Mouse (Mus musculus) liver, embryonic 15.5 days (tissue): ENCODE data around the gene Dusp5. TPM values are rescaled to one million over a fixed set of nuclear protein-coding genes. Genes with fewer than 3 reads are reported as not detected.

Experiments
- ATAC-seq: fragments of 200-750 bp; cut with Nextera tagmentation; 2 replicates; pipeline ENCODE4 v1.8.0; 2017; ENCODE audit warnings: moderate number of reproducible peaks, mild to moderate bottlenecking, moderate library complexity; ENCODE audit not compliant: insufficient read depth
- H3K27ac ChIP-seq: fragments of 300-500 bp; sonication (generic); replicated peaks from 2 replicates; pipeline ENCODE4 v1.5.1; 2015; ENCODE audit warnings: mild to moderate bottlenecking, inconsistent platforms
- H3K27me3 ChIP-seq: fragments of 300-500 bp; sonication (generic); 2 replicates; pipeline ENCODE4 v1.6.1; 2015; ENCODE audit warnings: mild to moderate bottlenecking, inconsistent platforms
- H3K36me3 ChIP-seq: fragments of 300-500 bp; sonication (generic); replicated peaks from 2 replicates; pipeline ENCODE4 v1.6.1; 2015; ENCODE audit warnings: moderate library complexity, mild to moderate bottlenecking, inconsistent platforms
- H3K4me1 ChIP-seq: fragments of 300-500 bp; sonication (generic); replicated peaks from 2 replicates; pipeline ENCODE4 v1.6.1; 2015; ENCODE audit warnings: inconsistent platforms
- H3K4me2 ChIP-seq: fragments of 300-500 bp; sonication (generic); 2 replicates; pipeline ENCODE4 v1.6.1; 2015; ENCODE audit warnings: moderate library complexity, mild to moderate bottlenecking, inconsistent platforms
- H3K4me3 ChIP-seq: fragments of 300-500 bp; sonication (generic); replicated peaks from 2 replicates; pipeline ENCODE4 v1.5.1; 2015; ENCODE audit warnings: mild to moderate bottlenecking, inconsistent platforms
- H3K9ac ChIP-seq: fragments of 300-500 bp; sonication (generic); 2 replicates; pipeline ENCODE4 v1.6.1; 2015; ENCODE audit warnings: moderate library complexity, mild to moderate bottlenecking, inconsistent platforms
- H3K9me3 ChIP-seq: fragments of 300-500 bp; sonication (generic); replicated peaks from 2 replicates; pipeline ENCODE4 v1.6.1; 2016; ENCODE audit warnings: inconsistent platforms
- WGBS: fragments of 180-500 bp; shearing (Covaris S2); methylation state at CpG from one replicate; pipeline ENCODE4 v1.1.7; 2015; ENCODE audit warnings: mixed read lengths; ENCODE audit not compliant: insufficient replicate concordance; 5-methylcytosine and 5-hydroxymethylcytosine counted together
- polyA plus RNA-seq: library from polyadenylated mRNA; unstranded; fragments of >200 nt; fragmentation: Nextera tagmentation; extraction: Ambion mirVana; gene quantifications from 2 replicates; pipeline ENCODE4 v1.2.1, GENCODE M21; 2015

Gene Dusp5
- polyA plus RNA-seq, 1 experiment from 2014 or later: 2.4 TPM

DNA sequence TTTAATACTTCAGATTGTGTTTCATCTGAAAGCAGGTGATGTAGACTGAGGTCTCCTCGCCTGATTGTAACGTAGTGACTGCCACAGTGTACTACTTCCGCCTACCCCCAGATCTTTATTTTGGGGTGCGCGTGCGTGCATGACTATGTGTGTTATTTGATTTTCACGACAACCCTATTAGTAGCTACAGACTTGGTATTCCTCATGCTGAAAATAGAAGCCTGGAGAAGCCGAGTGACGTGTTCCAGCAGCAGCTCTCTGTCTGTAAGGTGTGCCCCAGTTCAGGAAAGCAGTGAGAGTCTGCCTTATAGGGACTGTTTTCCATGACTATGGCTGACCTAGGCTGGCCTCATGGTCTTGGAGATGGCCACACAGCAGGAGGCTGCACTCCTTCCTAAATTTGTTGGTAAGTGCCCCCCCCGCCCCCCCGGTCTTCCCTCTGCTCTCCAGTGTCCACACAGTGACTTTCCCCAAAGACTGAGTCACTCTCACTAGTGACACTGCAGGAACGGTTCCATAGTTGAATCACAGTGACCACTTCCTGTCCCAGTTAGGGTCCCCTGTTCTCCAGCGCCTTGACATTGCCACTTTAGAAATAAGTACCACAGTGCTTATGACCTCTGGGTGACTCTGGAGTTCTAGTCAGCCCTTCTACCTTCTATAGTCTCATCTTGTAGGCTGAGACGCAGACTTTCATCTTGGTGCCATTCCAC lies 36.8 kb downstream of the Dusp5 start:
- Histone ChIP-seq H3K27ac (no peak overlapping the region), H3K4me2 (no peak overlapping the region), H3K4me3 (no peak overlapping the region), H3K9me3 (no peaks in the 10 kb centered on the region), H3K36me3 (no peaks in the 10 kb centered on the region), H3K9ac (no peak overlapping the region), H3K4me1 (no peaks in the 10 kb centered on the region), H3K27me3 (no peaks in the 10 kb centered on the region)
- 68% methylated on average over 14 of the region's 14 CpGs for WGBS
- no peak for ATAC-seq

DNA sequence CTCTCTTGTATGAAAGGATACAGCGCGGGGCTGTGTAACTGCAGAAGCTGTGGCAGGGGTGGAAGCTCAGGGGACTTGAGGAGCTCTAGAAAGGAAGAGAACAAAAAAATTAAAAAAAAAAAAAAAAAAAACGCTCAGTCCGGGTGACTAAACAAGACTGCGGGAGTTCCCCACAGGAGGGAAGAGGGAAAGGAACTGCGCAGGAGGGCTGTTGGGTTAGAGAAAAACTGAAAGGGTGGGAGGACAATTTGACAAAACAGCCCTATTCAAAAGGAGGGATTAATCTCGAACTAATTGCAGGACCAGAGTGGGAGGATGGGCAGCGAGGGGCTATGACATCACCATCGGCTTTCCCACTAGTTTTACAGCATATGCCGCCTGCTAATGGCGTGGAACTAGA lies 39.0 kb downstream of the Dusp5 start:
- Histone ChIP-seq H3K27ac (no peak overlapping the region), H3K4me3 (no peak overlapping the region), H3K4me1 (peaks cover 13% of the 10 kb centered on the region), H3K36me3 (no peaks in the 10 kb centered on the region), H3K9ac (no peak overlapping the region), H3K4me2 (no peak overlapping the region), H3K27me3 (no peaks in the 10 kb centered on the region), H3K9me3 (no peaks in the 10 kb centered on the region)
- 31% methylated on average over 11 of the region's 11 CpGs for WGBS
- ATAC-seq: no peak

DNA sequence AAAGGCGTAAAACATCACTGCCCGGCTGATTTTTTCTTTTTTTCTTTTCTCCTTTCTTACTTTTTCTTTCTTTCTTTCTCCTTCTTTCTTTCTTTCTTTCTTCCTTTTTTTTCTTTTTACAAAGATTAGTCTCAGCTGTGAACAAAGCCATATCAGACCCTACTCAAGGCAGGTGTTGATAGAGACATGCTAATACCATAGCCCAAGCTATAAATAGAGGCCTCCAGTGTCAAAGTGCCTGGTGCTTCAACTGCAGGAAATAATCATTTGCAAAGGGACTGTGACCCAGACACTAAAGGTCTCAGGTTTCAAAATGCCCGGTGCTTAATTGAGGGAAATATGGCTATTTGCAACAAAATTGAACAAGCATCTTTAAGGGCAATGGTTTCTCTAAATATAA lies 39.6 kb downstream of the Dusp5 start:
- H3K9ac ChIP-seq: no peak overlapping the region
- H3K4me1 ChIP-seq: peaks cover 13% of the 10 kb centered on the region
- H3K4me2 ChIP-seq: no peak overlapping the region
- ATAC-seq: no peak
- no peaks in the 10 kb centered on the region for H3K9me3 ChIP-seq
- H3K4me3 ChIP-seq: no peak overlapping the region
- H3K27ac ChIP-seq: no peak overlapping the region
- 46% methylated on average over 3 of the region's 3 CpGs for WGBS
- no peaks in the 10 kb centered on the region for H3K27me3 ChIP-seq
- no peaks in the 10 kb centered on the region for H3K36me3 ChIP-seq

GRCm38 (mm10) chr19:53571056-53571455 lies 42.1 kb downstream of the Dusp5 start:
- WGBS: 39% methylated on average over 4 of the region's 4 CpGs
- Histone ChIP-seq H3K4me1 (peaks cover 13% of the 10 kb centered on the region), H3K4me3 (no peak overlapping the region), H3K9ac (no peak overlapping the region), H3K9me3 (no peaks in the 10 kb centered on the region), H3K36me3 (no peaks in the 10 kb centered on the region), H3K4me2 (no peak overlapping the region), H3K27ac (no peak overlapping the region), H3K27me3 (no peaks in the 10 kb centered on the region)
- no peak for ATAC-seq

DNA sequence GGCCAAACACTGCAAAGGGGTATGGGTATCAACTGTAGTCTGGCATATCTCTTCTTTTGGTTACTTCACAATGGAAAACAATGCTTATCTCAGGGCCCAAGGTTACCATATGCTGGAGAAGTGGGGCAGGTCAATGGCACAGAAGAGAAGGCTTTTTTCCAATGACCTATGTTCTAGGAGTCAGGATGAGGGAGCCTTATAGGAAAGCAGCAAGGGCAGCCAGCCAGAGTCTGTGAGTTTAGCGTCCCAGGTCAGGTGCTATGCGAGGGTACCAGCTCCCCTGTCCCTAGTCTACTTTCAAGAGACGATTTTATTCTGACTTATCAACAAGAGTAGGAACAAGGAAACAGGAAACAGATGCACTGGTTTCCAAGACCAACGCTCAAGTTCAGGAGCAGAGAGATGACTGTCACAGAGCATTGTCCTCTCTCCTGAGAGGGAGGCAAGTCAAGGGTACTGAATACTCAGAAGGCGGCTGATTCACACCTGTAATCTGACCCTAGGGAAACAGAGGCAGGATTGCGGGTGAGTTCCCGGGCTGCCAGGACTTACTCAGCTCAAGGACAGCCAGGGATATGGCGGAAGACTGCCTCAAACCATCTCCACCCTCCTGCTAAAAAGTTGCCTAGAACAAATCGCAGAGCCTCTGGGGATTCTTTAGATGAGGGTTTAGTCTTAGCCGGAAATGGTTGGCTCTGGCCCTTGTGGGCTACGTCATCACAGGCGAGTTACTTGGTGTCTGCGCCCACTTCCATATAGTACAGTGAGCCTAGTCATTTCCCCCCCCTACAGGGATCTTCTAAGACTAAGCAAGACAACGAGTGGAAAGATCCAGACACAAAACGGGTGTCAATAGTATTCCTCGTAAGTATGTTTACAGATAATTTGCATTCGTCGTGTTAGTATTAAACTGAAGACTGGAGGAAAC lies 42.9 kb downstream of the Dusp5 start:
- peaks cover 13% of the 10 kb centered on the region for H3K4me1 ChIP-seq
- WGBS: 38% methylated on average over 18 of the region's 18 CpGs
- no peaks in the 10 kb centered on the region for H3K27me3 ChIP-seq
- no peak overlapping the region for H3K4me3 ChIP-seq
- no peak overlapping the region for H3K4me2 ChIP-seq
- no peak overlapping the region for H3K27ac ChIP-seq
- no peak overlapping the region for H3K9ac ChIP-seq
- H3K9me3 ChIP-seq: no peaks in the 10 kb centered on the region
- no peak for ATAC-seq
- H3K36me3 ChIP-seq: no peaks in the 10 kb centered on the region

GRCm38 (mm10) chr19:53572607-53573006 lies 43.7 kb downstream of the Dusp5 start:
- Histone ChIP-seq H3K9ac (no peak overlapping the region), H3K4me3 (no peak overlapping the region), H3K9me3 (no peaks in the 10 kb centered on the region), H3K4me2 (no peak overlapping the region), H3K27ac (no peak overlapping the region), H3K27me3 (no peaks in the 10 kb centered on the region), H3K4me1 (peaks cover 13% of the 10 kb centered on the region), H3K36me3 (no peaks in the 10 kb centered on the region)
- ATAC-seq: no peak
- 76% methylated on average over 12 of the region's 12 CpGs for WGBS

GRCm38 (mm10) chr19:53573151-53573550 lies 44.2 kb downstream of the Dusp5 start:
- H3K4me2 ChIP-seq: no peak overlapping the region
- peaks cover 13% of the 10 kb centered on the region for H3K4me1 ChIP-seq
- H3K27ac ChIP-seq: no peak overlapping the region
- H3K27me3 ChIP-seq: no peaks in the 10 kb centered on the region
- no peak overlapping the region for H3K4me3 ChIP-seq
- no peak overlapping the region for H3K9ac ChIP-seq
- no peak for ATAC-seq
- no peaks in the 10 kb centered on the region for H3K36me3 ChIP-seq
- 74% methylated on average over 3 of the region's 3 CpGs for WGBS
- no peaks in the 10 kb centered on the region for H3K9me3 ChIP-seq

GRCm38 (mm10) chr19:53574131-53574530 lies 45.2 kb downstream of the Dusp5 start:
- WGBS: 55% methylated on average over 8 of the region's 8 CpGs
- ATAC-seq: no peak
- H3K9ac ChIP-seq: no peak overlapping the region
- peaks cover 13% of the 10 kb centered on the region for H3K4me1 ChIP-seq
- H3K9me3 ChIP-seq: no peaks in the 10 kb centered on the region
- no peak overlapping the region for H3K4me2 ChIP-seq
- H3K36me3 ChIP-seq: no peaks in the 10 kb centered on the region
- no peak overlapping the region for H3K4me3 ChIP-seq
- no peaks in the 10 kb centered on the region for H3K27me3 ChIP-seq
- no peak overlapping the region for H3K27ac ChIP-seq

DNA sequence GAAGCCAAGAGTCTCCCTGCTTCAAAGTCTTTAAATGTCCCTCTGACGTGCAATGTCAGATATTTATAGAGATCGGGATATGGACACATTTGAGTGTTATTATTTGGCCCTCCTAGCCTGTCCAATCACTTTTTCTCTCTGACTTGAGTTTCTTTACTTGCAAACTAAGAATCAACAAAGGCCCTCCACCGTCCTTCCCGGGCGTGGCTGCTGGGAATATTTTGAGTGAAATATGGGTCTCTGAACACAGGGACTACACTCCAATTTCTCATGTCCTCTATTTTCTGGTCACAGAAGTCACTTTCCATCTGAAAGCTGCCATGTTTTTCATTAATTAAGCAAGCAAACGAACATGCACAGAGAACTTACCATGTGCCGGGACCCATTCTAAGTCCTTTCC lies 45.6 kb downstream of the Dusp5 start:
- Histone ChIP-seq H3K36me3 (no peaks in the 10 kb centered on the region), H3K27me3 (no peaks in the 10 kb centered on the region; the same call in 1 of the 2 replicates), H3K4me1 (peaks cover 13% of the 10 kb centered on the region), H3K9me3 (no peaks in the 10 kb centered on the region), H3K27ac (no peak overlapping the region), H3K9ac (no peak overlapping the region), H3K4me2 (no peak overlapping the region), H3K4me3 (no peak overlapping the region)
- ATAC-seq: no peak
- WGBS: 70% methylated on average over 7 of the region's 7 CpGs

DNA sequence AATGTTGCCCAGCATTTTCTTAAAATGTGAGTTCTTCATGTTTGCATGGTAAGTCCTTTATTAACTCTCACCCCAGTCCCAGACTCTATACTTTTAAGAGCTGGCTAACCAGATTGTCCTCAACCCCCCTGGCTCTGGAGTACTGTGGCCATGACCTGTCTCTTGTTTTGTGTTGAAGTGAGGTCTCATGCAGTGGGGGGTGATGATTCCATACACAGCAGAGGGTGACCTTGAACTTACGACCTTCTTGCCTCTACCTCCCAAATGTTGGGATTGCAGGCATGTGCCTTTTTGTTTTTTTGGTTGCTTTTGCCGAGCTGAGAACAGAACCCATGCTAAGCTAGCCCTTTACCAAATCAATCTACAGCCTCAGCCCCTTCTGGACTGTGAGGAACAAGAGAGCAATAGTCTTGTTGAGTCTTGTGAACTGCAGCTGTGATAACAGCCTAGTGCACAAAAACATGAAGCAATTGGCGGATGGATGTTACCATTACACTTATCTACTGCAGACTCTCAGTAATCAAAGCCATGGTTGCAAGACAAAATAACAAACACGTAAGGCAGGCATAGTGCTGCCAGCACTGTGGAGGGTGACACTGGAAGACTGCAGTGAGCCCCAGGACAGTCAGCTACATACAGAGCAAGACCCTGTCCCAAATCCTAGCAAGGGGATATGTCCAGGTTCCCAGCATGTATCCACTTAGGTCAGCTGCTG lies 46.5 kb downstream of the Dusp5 start:
- H3K27me3 ChIP-seq: no peaks in the 10 kb centered on the region; the same call in 1 of the 2 replicates
- no peak overlapping the region for H3K9ac ChIP-seq
- H3K4me2 ChIP-seq: no peak overlapping the region
- no peaks in the 10 kb centered on the region for H3K9me3 ChIP-seq
- peaks cover 13% of the 10 kb centered on the region for H3K4me1 ChIP-seq
- 43% methylated on average over 4 of the region's 4 CpGs for WGBS
- H3K4me3 ChIP-seq: no peak overlapping the region
- H3K27ac ChIP-seq: no peak overlapping the region
- no peaks in the 10 kb centered on the region for H3K36me3 ChIP-seq
- ATAC-seq: no peak

DNA sequence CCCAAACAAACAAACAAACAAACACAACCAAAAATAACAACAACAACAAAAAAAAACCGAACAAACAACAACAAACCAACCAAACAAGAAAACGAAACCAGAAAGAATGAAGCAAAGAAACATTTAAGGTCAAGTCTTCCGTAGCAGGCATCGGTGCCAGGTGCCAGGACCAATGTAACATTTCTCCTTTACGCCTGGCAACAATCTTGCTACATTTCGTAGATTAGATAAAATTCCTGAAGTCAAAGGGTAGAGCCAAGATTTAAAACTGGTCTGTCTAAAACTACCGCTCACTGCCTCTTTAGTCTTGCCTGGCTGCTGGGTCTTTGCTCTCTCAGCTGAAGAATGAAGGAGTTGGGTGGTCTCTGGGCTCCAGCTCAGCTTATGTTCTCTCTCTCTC lies 47.2 kb downstream of the Dusp5 start:
- Histone ChIP-seq H3K9ac (no peak overlapping the region), H3K27ac (no peak overlapping the region), H3K4me3 (no peak overlapping the region), H3K36me3 (no peaks in the 10 kb centered on the region), H3K27me3 (no peaks in the 10 kb centered on the region; the same call in 1 of the 2 replicates), H3K4me2 (no peak overlapping the region), H3K9me3 (no peaks in the 10 kb centered on the region), H3K4me1 (peaks cover 11% of the 10 kb centered on the region)
- 70% methylated on average over 7 of the region's 7 CpGs for WGBS
- ATAC-seq: no peak
